Mouse (Mus musculus): ENCODE measurements around the gene Zdhhc11.
A peak's percentile ranks its signal among the peaks of the same experiment; 100 is the strongest.

Gene Zdhhc11

GRCm38 (mm10) chr13:73963551-73963950 is at the start of gene Zdhhc11:
Gene Zdhhc11, plus strand, starts transcription at chr13:73963851.
- ATAC-seq (ENCODE audit: insufficient number of reproducible peaks, low FRiP score, low TSS enrichment): no peak

DNA sequence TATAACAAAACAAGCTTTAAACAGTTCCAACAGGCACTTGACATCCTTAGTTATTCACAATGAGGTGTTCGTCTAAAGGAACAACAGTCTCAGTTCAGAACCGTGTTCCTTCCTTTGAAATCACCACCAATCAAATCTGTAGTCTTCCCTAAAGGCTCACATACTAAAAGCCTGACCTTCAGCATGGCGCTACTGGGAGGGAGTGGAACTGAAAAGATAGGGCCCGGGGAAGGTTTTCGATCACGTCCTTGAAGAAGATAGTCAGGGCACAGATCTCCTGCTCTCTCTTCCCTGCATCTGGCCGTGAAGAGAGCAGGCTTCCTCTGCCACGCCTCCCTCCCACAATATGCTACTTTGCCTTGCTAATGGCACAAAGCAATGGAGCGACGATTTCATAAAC is 31.4 kb upstream of the Zdhhc11 start:
- no peak for ATAC-seq (ENCODE audit: insufficient number of reproducible peaks, low FRiP score, low TSS enrichment)

GRCm38 (mm10) chr13:73936938-73937320 is 26.7 kb upstream of the Zdhhc11 start:
- ATAC-seq (ENCODE audit: insufficient number of reproducible peaks, low FRiP score, low TSS enrichment): peak; percentile 13; the same call in 1 of the 2 replicates

DNA sequence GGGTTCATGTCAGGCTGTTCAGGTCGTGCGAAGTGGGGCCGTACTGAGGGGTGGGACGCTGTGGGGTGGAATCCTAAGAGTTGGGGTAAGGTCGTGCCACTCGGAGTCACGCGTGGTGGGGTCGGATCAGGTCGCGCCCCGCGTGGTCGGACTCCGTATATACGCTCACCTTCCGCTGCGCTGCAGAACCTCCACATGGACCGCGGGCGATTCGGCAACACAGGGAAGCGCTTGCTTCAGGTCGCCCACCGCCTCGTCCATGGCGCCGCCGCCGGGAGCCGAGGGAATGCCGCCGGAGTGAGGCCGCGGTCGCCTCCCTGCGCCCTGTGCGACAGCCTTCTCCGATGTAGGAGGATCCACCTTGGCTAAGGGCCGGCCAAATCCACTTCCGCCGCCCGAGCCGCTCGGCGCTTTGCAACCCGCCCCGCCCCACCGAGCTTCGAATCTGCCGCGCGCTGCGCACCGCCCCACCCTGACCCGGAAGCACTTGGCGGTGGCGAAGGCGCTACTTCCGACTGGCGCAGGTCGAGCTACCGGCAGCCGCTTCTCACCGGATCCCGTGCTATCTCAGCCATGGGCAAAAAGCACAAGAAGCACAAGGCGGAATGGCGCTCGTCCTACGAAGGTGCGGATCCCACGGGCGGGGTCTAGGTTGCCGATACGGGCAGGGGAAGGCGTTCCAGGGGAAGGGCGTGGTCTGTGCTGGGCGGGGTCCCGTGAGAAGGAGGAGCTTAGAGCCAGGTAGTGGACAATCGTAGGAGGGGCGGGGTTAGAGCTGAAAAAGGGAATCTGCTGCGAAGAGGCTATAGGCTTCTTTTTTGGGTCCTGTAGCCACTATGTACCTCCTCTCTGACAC is 26.1 kb upstream of the Zdhhc11 start, which contains the start of the genes Trip13 and Brd9:
Gene Trip13, minus strand, starts transcription at position 464 of the 856 bp plus-strand sequence.
Gene Brd9, plus strand, starts transcription at position 491 of the 856 bp plus-strand sequence.
- peak; percentile 89 for ATAC-seq (ENCODE audit: insufficient number of reproducible peaks, low FRiP score, low TSS enrichment)

- peak; percentile 42 for ATAC-seq (ENCODE audit: insufficient number of reproducible peaks, low FRiP score, low TSS enrichment)
These were observed 25.5 kb upstream of the Zdhhc11 start for GRCm38 (mm10) chr13:73938177-73938560.

GRCm38 (mm10) chr13:73939101-73939500 is 24.6 kb upstream of the Zdhhc11 start:
- no peak for ATAC-seq (ENCODE audit: insufficient number of reproducible peaks, low FRiP score, low TSS enrichment)

DNA sequence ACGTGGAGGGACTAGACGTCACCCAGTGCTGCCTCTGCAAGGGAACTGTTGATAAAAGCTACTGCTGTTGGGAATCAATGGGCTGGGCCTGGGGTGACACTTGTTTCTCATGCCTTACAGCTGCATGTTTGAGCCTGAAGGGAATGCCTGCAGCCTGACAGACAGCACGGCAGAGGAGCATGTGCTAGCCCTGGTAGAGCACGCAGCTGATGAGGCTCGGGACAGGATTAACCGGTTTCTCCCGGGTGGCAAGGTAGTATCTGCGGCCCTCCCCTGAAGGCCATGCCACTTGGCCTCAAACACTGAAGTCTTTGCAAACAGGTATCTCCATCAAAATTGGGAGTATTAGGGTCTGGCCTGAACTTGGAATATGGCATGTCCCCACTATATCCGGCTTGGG is 19.0 kb upstream of the Zdhhc11 start:
- no peak for ATAC-seq (ENCODE audit: insufficient number of reproducible peaks, low FRiP score, low TSS enrichment)

- ATAC-seq (ENCODE audit: insufficient number of reproducible peaks, low FRiP score, low TSS enrichment): no peak
These were observed 10.0 kb upstream of the Zdhhc11 start for GRCm38 (mm10) chr13:73953551-73954130.

DNA sequence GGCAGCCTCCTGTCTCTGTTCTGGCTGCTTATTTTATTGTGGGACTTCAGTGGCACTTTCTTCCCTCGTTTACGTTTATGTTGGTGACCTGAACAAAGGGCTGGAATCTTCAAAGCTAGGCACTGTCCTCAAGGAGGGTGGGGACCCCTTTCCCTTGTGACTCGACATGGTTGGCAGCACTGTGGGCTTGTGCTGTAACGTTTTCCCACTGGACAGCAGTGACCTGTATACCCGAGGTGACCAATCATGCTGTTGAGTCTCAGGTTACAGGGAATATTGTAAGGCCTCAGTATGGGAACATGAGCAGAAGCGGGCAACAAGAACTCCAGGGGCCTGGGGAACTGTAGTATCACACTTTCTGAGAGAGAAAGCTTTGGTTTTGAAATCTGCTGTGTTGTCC is 9.0 kb upstream of the Zdhhc11 start:
- no peak for ATAC-seq (ENCODE audit: insufficient number of reproducible peaks, low FRiP score, low TSS enrichment)

GRCm38 (mm10) chr13:73955531-73955930 is 8.1 kb upstream of the Zdhhc11 start:
- no peak for ATAC-seq (ENCODE audit: insufficient number of reproducible peaks, low FRiP score, low TSS enrichment)

DNA sequence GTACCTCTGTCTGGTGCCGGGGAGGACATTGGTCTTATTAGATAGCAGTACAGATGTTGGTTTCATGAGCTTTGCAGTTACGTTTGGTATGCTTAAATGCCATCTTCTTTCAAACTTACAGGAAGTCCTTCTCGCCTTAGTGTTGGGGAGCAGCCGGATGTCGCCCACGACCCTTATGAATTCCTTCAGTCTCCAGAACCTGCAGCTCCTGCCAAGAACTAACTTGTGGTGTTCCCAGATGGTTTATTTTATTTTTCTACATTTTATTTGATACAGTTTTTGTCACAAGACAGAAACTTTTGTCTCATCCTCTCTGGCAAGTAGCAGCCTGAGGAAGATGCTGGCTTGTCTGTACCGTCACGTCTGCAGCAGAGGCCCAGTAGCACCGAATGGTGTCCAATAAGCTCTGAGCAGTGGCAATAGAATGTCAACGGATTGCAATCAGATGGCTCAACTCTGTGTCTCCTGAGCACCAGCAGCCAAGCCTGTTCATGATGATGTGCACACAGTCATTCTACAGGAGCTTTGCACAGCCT is 3.5 kb upstream of the Zdhhc11 start:
- ATAC-seq (ENCODE audit: insufficient number of reproducible peaks, low FRiP score, low TSS enrichment): no peak

GRCm38 (mm10) chr13:73961177-73961576 is 2.5 kb upstream of the Zdhhc11 start:
- no peak for ATAC-seq (ENCODE audit: insufficient number of reproducible peaks, low FRiP score, low TSS enrichment)

GRCm38 (mm10) chr13:73970545-73971448 is 7.1 kb downstream of the Zdhhc11 start:
- ATAC-seq (ENCODE audit: insufficient number of reproducible peaks, low FRiP score, low TSS enrichment): peak; percentile 74

GRCm38 (mm10) chr13:73974523-73974922 is 10.9 kb downstream of the Zdhhc11 start:
- ATAC-seq (ENCODE audit: insufficient number of reproducible peaks, low FRiP score, low TSS enrichment): no peak

GRCm38 (mm10) chr13:73976935-73977334 is 13.3 kb downstream of the Zdhhc11 start:
- ATAC-seq (ENCODE audit: insufficient number of reproducible peaks, low FRiP score, low TSS enrichment): no peak

GRCm38 (mm10) chr13:73990325-73990724 is 26.7 kb downstream of the Zdhhc11 start:
- no peak for ATAC-seq (ENCODE audit: insufficient number of reproducible peaks, low FRiP score, low TSS enrichment)

DNA sequence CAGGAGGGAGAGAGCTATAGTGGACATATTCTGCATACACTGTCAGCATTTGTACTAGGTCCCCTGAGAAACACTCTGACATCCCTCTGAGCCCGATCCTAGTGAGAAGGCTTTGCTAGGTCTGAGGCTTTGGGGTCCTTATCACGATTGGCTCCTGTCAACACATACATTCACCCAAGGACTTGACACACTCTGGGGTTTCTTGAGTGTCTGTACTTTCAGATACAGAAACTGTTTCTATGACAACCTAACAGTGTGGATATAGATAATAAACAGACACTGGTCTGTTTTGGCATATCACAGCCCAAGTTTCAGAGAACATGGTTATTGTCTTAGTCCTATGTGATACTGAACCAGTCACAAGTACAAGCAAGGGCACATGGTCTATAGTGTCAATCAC is 27.1 kb downstream of the Zdhhc11 start:
- no peak for ATAC-seq (ENCODE audit: insufficient number of reproducible peaks, low FRiP score, low TSS enrichment)

DNA sequence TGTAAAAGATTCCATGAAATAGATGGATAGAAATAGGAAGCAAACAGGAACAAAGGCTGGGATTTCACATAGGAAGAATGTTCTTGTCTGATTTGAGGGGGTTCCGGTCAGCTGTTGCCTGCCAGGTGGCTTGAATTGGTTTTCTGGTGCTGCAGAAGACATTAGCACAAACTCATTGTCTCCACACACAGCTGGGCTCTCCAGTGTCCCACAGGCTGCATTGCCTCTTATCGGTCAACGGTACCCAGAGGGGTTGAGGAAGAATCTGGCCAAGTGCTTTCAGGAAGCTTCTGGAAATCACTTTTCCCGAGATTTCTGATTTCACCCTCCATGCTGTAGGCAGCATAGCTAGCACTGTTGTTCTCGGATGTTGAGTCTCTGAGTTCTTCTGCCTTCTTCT is 27.6 kb downstream of the Zdhhc11 start:
- ATAC-seq (ENCODE audit: insufficient number of reproducible peaks, low FRiP score, low TSS enrichment): no peak

- ATAC-seq (ENCODE audit: insufficient number of reproducible peaks, low FRiP score, low TSS enrichment): no peak
These were observed 32.8 kb downstream of the Zdhhc11 start for GRCm38 (mm10) chr13:73996456-73996855.

GRCm38 (mm10) chr13:74000519-74000918 is 36.9 kb downstream of the Zdhhc11 start:
- ATAC-seq (ENCODE audit: insufficient number of reproducible peaks, low FRiP score, low TSS enrichment): no peak

All from cerebellum, adult (tissue).